Mouse (Mus musculus) right cerebral cortex, postnatal 25 days (tissue): ENCODE data around the gene Pih1h3b.

Experiments used
- DNase-seq: peaks from one replicate; pipeline ENCODE4 v3.0.0; 2022

Pih1h3b gene

DNA sequence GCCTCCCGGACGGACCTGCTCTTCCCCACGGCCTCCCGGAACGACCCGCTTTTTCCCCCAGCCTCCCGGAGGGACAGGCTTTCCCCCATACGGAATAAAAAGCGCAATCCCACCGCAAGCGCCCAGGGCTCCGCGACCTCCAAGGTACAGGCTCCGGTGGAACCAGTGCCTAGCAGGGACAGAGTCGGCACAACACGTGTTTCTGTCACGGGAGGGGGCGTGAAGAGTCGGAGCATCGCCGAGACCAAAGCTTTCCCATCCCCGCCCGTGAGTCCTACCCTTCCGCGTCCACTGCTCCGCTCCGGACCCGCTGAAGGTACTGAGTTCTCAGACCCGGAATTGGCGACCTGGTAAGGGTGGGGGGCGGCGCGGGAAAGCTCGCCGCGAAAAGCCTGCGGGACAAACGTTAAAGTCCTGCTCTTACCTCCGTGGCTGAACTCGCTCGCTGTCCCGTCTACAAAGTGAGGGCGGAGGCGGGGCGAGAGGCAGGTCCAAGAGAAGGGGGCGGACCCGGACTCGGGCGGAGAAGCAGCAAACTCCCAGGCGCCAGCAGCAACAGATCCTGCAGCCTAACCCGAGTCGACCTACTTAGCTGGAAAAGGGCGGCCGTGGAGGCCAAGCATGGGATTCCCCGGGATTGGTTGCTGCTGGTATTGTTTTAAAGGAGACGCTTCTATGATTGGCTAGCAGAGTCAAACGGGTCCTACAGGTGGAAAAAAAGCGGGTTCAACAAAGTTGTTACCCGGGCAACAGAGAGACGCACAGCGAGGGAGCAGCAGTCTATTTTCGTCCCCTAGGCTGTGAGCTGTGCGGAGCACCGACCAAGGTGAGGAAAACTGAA is at the start of gene Pih1h3b, which contains the start of gene Nup62cl:
TSS of gene Pih1h3b (plus strand) at position 745 of the 841 bp plus-strand sequence.
TSS of gene Nup62cl (minus strand) at position 578 of the 841 bp plus-strand sequence.
- DNase-seq = peak; percentile 3

DNA sequence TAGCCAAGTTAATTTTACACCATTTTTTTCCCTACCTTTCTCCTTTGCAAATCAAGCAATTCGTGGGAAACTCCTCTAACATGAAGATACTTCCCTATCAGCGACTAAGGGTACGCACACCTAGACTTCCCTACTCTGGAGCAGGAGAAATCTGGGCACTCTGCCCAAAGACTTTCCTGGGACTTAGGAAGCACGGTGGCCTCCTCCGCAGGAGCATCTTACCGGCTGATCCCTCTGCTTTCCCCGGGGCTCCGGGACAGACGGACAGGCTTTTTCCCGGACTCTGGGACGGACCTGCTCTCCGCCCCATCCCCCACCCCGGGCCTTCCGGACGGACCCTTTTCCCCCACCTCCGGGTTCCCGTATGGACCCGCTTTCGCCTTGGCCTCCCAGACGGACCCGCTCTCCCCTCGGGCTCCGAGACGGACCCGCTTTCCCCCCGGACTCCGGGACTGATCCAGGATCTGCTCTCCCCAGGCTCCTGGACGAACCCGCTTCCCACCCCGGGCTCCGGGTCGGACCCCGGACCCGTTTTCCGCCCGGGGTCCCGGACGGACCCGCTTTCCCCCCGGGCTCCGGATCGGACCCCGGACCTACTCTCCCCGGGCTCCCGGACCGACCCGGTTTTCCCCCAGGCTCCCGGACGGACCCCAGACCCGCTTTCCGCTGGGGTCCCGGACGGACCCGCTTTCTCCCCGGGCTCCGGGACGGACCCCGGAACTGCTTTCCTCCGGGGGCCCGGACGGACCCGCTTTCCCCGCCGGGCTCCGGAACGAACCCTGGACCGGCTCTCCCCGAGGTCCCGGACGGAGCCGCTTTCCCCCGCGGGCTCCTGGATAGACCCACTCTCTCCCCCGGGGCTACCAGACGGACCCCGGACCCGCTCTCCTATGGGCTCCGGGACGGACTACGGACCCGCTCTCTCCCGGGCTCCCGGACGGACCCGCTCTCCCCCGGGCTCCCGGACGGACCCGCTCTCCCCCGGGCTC is 1.5 kb upstream of the Pih1h3b start:
- no peak for DNase-seq

DNA sequence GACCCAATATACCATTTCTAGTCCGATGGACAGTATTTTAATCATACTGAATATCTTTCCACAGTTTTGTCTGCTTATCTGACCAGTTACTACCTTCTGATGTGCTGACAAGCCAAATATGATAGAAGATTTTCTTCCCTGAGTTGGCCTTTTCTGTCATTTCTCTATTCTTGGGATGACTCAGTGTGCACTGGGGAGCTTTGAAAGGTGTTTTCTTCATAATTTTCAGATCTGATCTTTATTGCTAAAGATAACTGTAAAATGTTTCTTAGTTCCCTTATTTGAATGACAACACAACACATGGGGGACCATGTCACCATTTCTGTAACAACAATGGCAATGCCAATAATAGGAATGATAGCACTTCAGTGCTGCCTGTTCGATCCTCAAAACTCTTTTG is 19.9 kb downstream of the Pih1h3b start:
- no peak for DNase-seq

DNA sequence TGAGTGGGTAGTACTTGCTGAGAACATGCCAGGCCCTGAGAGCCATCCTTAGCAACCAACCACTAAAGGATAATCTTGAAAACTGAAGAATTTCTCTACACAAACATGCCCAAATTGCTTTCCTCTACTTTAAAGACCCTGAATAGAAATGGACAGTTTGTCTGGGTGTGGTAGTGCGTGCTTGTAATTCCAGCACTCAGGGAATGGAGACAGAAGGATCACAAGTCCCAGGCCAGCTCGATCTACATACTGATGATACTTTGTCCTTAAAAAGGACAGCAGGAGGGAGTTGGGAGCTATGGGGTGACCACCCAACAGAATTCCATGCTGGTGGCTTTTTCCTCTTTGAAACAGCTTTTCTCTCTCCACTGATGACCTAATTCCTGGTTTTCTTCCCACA is 31.4 kb downstream of the Pih1h3b start:
- no peak for DNase-seq
